Mouse (Mus musculus) intestine, postnatal 0 days (tissue): ENCODE results near the gene Endod1. TPM values are rescaled to one million over a fixed set of nuclear protein-coding genes. Genes with fewer than 3 reads are reported as not detected.

Experiments
- ATAC-seq: fragments of 200-750 bp; cut with Nextera tagmentation; 2 replicates; pipeline ENCODE4 v1.8.0; 2017; ENCODE audit warnings: mild to moderate bottlenecking, moderate TSS enrichment, moderate library complexity
- H3K27ac ChIP-seq: fragments of 300-500 bp; sonication (generic); 2 replicates; pipeline ENCODE4 v1.5.1; 2014; ENCODE audit warnings: mild to moderate bottlenecking, low read depth, low read length, moderate library complexity
- H3K27me3 ChIP-seq: fragments of 300-500 bp; sonication (generic); replicated peaks from 2 replicates; pipeline ENCODE4 v1.6.1; 2014; ENCODE audit warnings: low read length, mixed read lengths; ENCODE audit not compliant: control insufficient read depth, insufficient read depth
- H3K36me3 ChIP-seq: fragments of 300-500 bp; sonication (generic); 2 replicates; pipeline ENCODE4 v1.6.1; 2014; ENCODE audit warnings: mild to moderate bottlenecking, moderate library complexity; ENCODE audit not compliant: control insufficient read depth, insufficient read depth
- H3K4me1 ChIP-seq: fragments of 300-500 bp; sonication (generic); replicated peaks from 2 replicates; pipeline ENCODE4 v1.6.1; 2014; ENCODE audit warnings: antibody characterized with exemption, low read length, mixed read lengths; ENCODE audit not compliant: control insufficient read depth, insufficient read depth
- H3K4me2 ChIP-seq: fragments of 300-500 bp; sonication (generic); replicated peaks from 2 replicates; pipeline ENCODE4 v1.6.1; 2014; ENCODE audit warnings: low read depth, mild to moderate bottlenecking, moderate library complexity
- H3K4me3 ChIP-seq: fragments of 300-500 bp; sonication (generic); 2 replicates; pipeline ENCODE4 v1.5.1; 2014; ENCODE audit warnings: low read depth, low read length
- H3K9ac ChIP-seq: fragments of 300-500 bp; sonication (generic); 2 replicates; pipeline ENCODE4 v1.6.1; 2014; ENCODE audit warnings: mild to moderate bottlenecking, low read depth, low read length
- H3K9me3 ChIP-seq: fragments of 300-500 bp; sonication (generic); 2 replicates; pipeline ENCODE4 v1.6.1; 2016; ENCODE audit warnings: mixed run types; ENCODE audit not compliant: control insufficient read depth
- CTCF ChIP-seq: sonication (generic); IDR thresholded peaks from 2 replicates; pipeline ENCODE4 v1.5.1; 2016; ENCODE audit warnings: low read depth, mild to moderate bottlenecking, control low read depth, antibody characterized with exemption, moderate library complexity
- WGBS: fragments of 180-500 bp; shearing (Covaris S2); extraction: QIAGEN DNeasy Blood & Tissue Kit; methylation state at CpG from one replicate; pipeline ENCODE4 v1.1.7; 2014; 5-methylcytosine and 5-hydroxymethylcytosine counted together
- polyA plus RNA-seq: library from polyadenylated mRNA; unstranded; fragments of >200 nt; fragmentation: Nextera tagmentation; extraction: Ambion mirVana; gene quantifications from 2 replicates; pipeline ENCODE4 v1.2.1, GENCODE M21; 2015

Endod1 gene
- polyA plus RNA-seq, 1 experiment from 2014 or later, result 36.8 TPM

DNA sequence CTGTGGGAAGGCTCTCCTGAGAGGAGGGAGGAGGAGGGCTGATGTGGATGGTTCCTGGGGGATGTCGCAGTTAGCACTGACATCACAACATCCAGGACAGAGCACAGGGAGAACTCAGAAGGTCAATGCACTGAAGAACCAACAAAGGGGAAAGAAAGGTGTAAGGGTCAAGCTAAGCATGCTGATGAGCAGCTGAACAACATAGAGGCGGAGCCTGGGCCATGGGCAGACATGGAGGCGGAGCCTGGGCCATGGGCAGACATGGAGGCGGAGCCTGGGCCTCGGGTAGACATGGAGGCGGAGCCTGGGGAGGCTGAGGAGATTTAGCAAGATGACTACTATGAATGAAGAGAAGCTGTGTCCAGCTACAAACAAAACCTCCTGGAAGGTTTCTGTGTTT is 17.8 kb downstream of the Endod1 start:
- H3K9me3 ChIP-seq, result no peaks in the 10 kb centered on the region
- no peak overlapping the region for H3K4me2 ChIP-seq
- H3K27me3 ChIP-seq, result no peaks in the 10 kb centered on the region
- H3K36me3 ChIP-seq, result 0 out of 2 replicates have a peak, but pooled peaks cover 6% of the 10 kb centered on the region
- WGBS, result 81% methylated on average over 6 of the region's 6 CpGs
- H3K9ac ChIP-seq, result no peak overlapping the region
- no peak for TF ChIP-seq CTCF
- peak; percentile 38 for ATAC-seq
- H3K4me1 ChIP-seq, result no peaks in the 10 kb centered on the region
- H3K4me3 ChIP-seq, result no peak overlapping the region
- H3K27ac ChIP-seq, result no peak overlapping the region

DNA sequence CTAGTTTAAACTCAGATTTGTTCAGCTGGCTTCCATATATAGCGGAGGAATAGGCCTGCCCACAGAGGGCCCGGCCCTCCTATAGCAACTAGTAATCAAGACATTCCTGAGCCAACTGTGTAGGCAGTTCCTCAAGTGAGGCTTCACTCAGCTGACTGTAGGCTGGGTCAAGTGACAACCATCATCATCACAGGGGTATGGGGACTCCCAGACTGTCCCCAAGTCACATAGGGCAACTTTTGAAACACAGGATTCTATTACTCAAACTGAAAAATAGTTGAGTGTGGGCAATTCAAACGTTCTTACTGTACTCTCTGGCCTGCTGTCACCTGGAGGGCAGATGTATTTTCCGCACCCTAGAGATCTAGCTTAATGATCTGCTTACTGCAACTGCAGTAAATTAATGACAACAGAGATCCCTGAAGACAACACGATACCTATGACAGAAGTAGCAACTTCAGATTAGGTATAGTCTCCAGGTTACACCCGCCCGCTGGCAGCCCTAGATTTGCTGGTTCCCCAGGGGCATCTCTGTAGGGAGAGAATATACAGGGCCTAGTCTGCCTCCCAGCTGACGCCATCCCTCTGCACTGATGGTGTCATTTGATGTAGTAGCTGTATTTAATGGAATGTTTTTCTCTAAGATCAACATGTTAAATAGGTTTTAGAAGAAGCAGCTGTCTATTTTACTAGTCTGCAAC is 19.1 kb downstream of the Endod1 start:
- Histone ChIP-seq H3K4me2 (no peak overlapping the region), H3K4me1 (no peaks in the 10 kb centered on the region), H3K36me3 (peaks cover 14% of the 10 kb centered on the region), H3K4me3 (no peak overlapping the region), H3K27ac (no peak overlapping the region), H3K9ac (no peak overlapping the region), H3K27me3 (no peaks in the 10 kb centered on the region), H3K9me3 (no peaks in the 10 kb centered on the region)
- 91% methylated on average over 8 of the region's 8 CpGs for WGBS
- TF ChIP-seq CTCF, result no peak
- no peak for ATAC-seq

DNA sequence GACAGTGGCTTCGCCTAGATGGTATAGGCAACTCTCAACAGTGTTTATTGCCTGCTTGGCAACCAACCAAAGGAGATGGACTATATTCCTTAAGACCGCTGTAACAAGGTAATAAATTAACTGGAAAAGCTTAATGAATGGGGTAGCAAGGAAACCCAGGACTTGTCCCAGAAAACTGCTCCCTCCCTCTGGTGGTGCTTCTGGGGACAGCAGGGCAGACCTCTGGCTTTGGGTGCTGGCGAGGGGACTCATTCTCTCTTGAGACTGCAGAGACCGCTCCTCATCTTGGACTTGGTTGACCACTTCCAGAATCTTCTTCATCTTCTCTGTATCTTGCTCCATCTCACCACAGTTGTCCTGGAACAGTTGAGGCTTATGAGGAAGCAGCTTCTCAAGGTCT is 24.3 kb downstream of the Endod1 start:
- Histone ChIP-seq H3K36me3 (peaks cover 22% of the 10 kb centered on the region), H3K27me3 (no peaks in the 10 kb centered on the region), H3K4me2 (no peak overlapping the region), H3K27ac (no peak overlapping the region), H3K4me3 (no peak overlapping the region), H3K4me1 (no peaks in the 10 kb centered on the region), H3K9me3 (no peaks in the 10 kb centered on the region), H3K9ac (no peak overlapping the region)
- ATAC-seq, result no peak
- WGBS, result 81% methylated on average over 4 of the region's 4 CpGs
- peak; percentile 62 for TF ChIP-seq CTCF

DNA sequence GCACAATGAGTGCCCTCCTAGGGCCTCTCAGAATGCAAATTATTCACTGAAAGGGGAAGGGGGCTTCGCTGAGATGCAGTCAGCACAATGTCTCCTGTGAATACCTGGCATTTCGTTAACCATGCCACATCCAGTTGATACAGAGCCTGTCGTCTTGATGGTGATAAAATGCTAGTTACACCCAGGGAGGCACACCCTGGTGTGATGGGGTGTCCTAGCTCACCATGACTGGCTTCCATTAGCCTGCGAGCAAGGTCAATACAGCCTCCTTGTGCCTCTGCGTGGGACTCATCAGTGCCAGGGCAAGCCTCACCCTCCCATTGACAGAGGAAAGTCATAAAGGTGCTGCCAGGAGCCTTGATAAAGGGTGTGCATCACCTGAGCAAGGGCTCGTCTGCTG is 26.5 kb downstream of the Endod1 start:
- no peak for TF ChIP-seq CTCF
- Histone ChIP-seq H3K27me3 (no peaks in the 10 kb centered on the region), H3K4me2 (no peak overlapping the region), H3K36me3 (peaks cover 16% of the 10 kb centered on the region), H3K27ac (no peak overlapping the region), H3K9me3 (no peaks in the 10 kb centered on the region), H3K4me1 (no peaks in the 10 kb centered on the region), H3K9ac (no peak overlapping the region), H3K4me3 (no peak overlapping the region)
- no peak for ATAC-seq
- 70% methylated on average over 6 of the region's 6 CpGs for WGBS

DNA sequence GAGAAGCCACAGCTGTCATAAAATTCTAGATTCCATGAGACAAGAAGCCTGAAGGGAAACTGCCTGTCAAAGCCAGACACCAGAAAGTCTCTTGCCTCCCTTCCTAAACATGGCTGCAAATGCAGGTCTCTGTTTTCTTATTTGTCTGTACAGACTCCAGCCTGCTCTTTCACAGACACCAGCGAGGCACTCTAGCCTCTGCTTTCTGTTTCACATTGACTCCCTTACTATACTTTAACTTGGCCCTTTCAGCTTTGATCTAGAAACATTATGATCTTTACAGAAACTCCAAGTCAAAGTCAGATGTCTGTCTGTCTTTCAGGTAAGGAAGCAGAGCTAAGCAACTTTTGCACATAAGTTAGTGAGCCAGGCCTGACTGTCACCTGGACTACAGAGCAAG is 29.0 kb downstream of the Endod1 start:
- no peaks in the 10 kb centered on the region for H3K4me1 ChIP-seq
- peaks cover 9% of the 10 kb centered on the region for H3K36me3 ChIP-seq
- no peak for ATAC-seq
- no peak overlapping the region for H3K4me3 ChIP-seq
- WGBS, result 82% methylated on average over 1 of the region's 1 CpGs
- TF ChIP-seq CTCF, result no peak
- no peaks in the 10 kb centered on the region for H3K9me3 ChIP-seq
- no peak overlapping the region for H3K4me2 ChIP-seq
- H3K27ac ChIP-seq, result no peak overlapping the region
- H3K9ac ChIP-seq, result no peak overlapping the region
- H3K27me3 ChIP-seq, result no peaks in the 10 kb centered on the region

DNA sequence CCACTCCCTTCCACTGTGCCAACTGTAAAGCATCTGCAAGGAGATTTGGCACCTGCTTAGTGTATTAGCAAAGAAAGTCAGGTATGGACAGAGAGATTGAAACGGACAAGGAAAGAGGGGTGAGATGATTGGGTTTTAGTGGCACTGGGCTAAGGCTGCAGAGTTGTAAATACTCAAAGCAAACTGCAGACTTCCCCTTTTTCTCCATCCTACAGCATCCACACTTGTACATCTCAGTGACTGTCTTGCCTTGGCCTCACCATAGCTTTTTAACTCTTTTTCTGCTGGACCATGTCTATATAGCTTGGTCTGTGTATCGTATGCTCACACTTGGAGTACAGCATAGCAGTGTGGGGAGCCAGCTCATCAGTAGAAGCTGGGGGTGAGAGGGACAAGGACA is 30.5 kb downstream of the Endod1 start:
- no peak overlapping the region for H3K4me2 ChIP-seq
- 71% methylated on average over 2 of the region's 2 CpGs for WGBS
- no peak overlapping the region for H3K27ac ChIP-seq
- no peaks in the 10 kb centered on the region for H3K4me1 ChIP-seq
- H3K9me3 ChIP-seq, result no peaks in the 10 kb centered on the region
- no peak overlapping the region for H3K4me3 ChIP-seq
- ATAC-seq, result no peak
- no peak overlapping the region for H3K9ac ChIP-seq
- no peaks in the 10 kb centered on the region for H3K27me3 ChIP-seq
- no peak for TF ChIP-seq CTCF
- no peaks in the 10 kb centered on the region for H3K36me3 ChIP-seq
